Mouse (Mus musculus): ENCODE measurements around the gene Vpreb1. TPM values are rescaled to one million over a fixed set of nuclear protein-coding genes. Genes with fewer than 3 reads are reported as not detected.
A peak's percentile ranks its signal among the peaks of the same experiment; 100 is the strongest.

Vpreb1 gene
- total and polyA plus RNA-seq, 2 experiments from 2014 or later, result 0.95 to 0.97 TPM

GRCm38 (mm10) chr16:16902329-16902728, 31.7 kb upstream of the Vpreb1 start:
- Histone ChIP-seq H3K4me3 (ENCODE audit: low read depth, low read length) (no peak overlapping the region), H3K9ac (no peak overlapping the region), H3K9me3 (ENCODE audit: low read length) (no peaks in the 10 kb centered on the region), H3K27me3 (ENCODE audit: insufficient read depth, low read length) (no peaks in the 10 kb centered on the region), H3K4me2 (ENCODE audit: low read depth) (no peak overlapping the region), H3K27ac (ENCODE audit: low read depth, low read length) (no peak overlapping the region), H3K4me1 (ENCODE audit: insufficient read depth) (peaks cover 8% of the 10 kb centered on the region; the same call in 1 of the 2 replicates), H3K36me3 (ENCODE audit: insufficient read depth) (peaks cover 36% of the 10 kb centered on the region)
- 85% methylated on average over 4 of the region's 4 CpGs for WGBS
- DNase-seq, result no peak
- TF ChIP-seq CTCF (IDR thresholded peaks at IDR 0.05; ENCODE audit: low read depth), result no peak
- no peak for ATAC-seq

- Histone ChIP-seq H3K36me3 (ENCODE audit: insufficient read depth) (peaks cover 10% of the 10 kb centered on the region), H3K27me3 (ENCODE audit: insufficient read depth, low read length) (no peaks in the 10 kb centered on the region), H3K9me3 (ENCODE audit: low read length) (no peaks in the 10 kb centered on the region), H3K4me3 (ENCODE audit: low read depth, low read length) (peak overlapping the region; percentile 68), H3K27ac (ENCODE audit: low read depth, low read length) (peak overlapping the region; percentile 77), H3K9ac (peak overlapping the region; percentile 77), H3K4me2 (ENCODE audit: low read depth) (peak overlapping the region; percentile 81), H3K4me1 (ENCODE audit: insufficient read depth) (peaks cover 13% of the 10 kb centered on the region; the same call in 1 of the 2 replicates)
- TF ChIP-seq CTCF (IDR thresholded peaks at IDR 0.05; ENCODE audit: low read depth), result no peak
- DNase-seq (no peak), ATAC-seq (no peak; the same call in 1 of the 2 replicates)
- 22% methylated on average over 10 of the region's 10 CpGs for WGBS
Measured at GRCm38 (mm10) chr16:16897056-16897584, 26.5 kb upstream of the Vpreb1 start.

GRCm38 (mm10) chr16:16896382-16897055, 25.9 kb upstream of the Vpreb1 start, which contains the start of gene Ppm1f:
Ppm1f (plus strand) TSS chr16:16896469.
- H3K36me3 ChIP-seq (ENCODE audit: insufficient read depth), result peaks cover 15% of the 10 kb centered on the region
- peaks cover 13% of the 10 kb centered on the region; the same call in 1 of the 2 replicates for H3K4me1 ChIP-seq (ENCODE audit: insufficient read depth)
- H3K4me3 ChIP-seq (ENCODE audit: low read depth, low read length), result peak within 1 kb of the TSS; percentile 68
- peak; percentile 96 for ATAC-seq
- H3K9ac ChIP-seq, result peak within 1 kb of the TSS; percentile 77
- peak; percentile 97 for DNase-seq
- H3K27ac ChIP-seq (ENCODE audit: low read depth, low read length), result peak within 1 kb of the TSS; percentile 77
- H3K4me2 ChIP-seq (ENCODE audit: low read depth), result peak within 1 kb of the TSS; percentile 81
- under 1% methylated on average over 29 of the region's 29 CpGs for WGBS
- no peaks in the 10 kb centered on the region for H3K27me3 ChIP-seq (ENCODE audit: insufficient read depth, low read length)
- H3K9me3 ChIP-seq (ENCODE audit: low read length), result no peaks in the 10 kb centered on the region
- TF ChIP-seq CTCF (IDR thresholded peaks at IDR 0.05; ENCODE audit: low read depth), result peak; percentile 98

GRCm38 (mm10) chr16:16896015-16896381, 25.4 kb upstream of the Vpreb1 start:
- peak; percentile 54; the same call in 1 of the 2 replicates for ATAC-seq
- Histone ChIP-seq H3K4me1 (ENCODE audit: insufficient read depth) (peaks cover 13% of the 10 kb centered on the region; the same call in 1 of the 2 replicates), H3K4me3 (ENCODE audit: low read depth, low read length) (peak overlapping the region; percentile 68; the same call in 1 of the 2 replicates), H3K27me3 (ENCODE audit: insufficient read depth, low read length) (no peaks in the 10 kb centered on the region), H3K9me3 (ENCODE audit: low read length) (no peaks in the 10 kb centered on the region), H3K4me2 (ENCODE audit: low read depth) (peak overlapping the region; percentile 81; the same call in 1 of the 2 replicates), H3K36me3 (ENCODE audit: insufficient read depth) (peaks cover 20% of the 10 kb centered on the region), H3K27ac (ENCODE audit: low read depth, low read length) (peak overlapping the region; percentile 57; the same call in 1 of the 2 replicates), H3K9ac (peak overlapping the region; percentile 77; the same call in 1 of the 2 replicates)
- WGBS, result 20% methylated on average over 4 of the region's 4 CpGs
- no peak for TF ChIP-seq CTCF (IDR thresholded peaks at IDR 0.05; ENCODE audit: low read depth)
- no peak for DNase-seq

GRCm38 (mm10) chr16:16892366-16892765, 21.7 kb upstream of the Vpreb1 start:
- Histone ChIP-seq H3K27ac (ENCODE audit: low read depth, low read length) (no peak overlapping the region), H3K27me3 (ENCODE audit: insufficient read depth, low read length) (no peaks in the 10 kb centered on the region), H3K4me2 (ENCODE audit: low read depth) (no peak overlapping the region), H3K9ac (no peak overlapping the region), H3K9me3 (ENCODE audit: low read length) (no peaks in the 10 kb centered on the region), H3K4me3 (ENCODE audit: low read depth, low read length) (no peak overlapping the region), H3K36me3 (ENCODE audit: insufficient read depth) (peaks cover 56% of the 10 kb centered on the region), H3K4me1 (ENCODE audit: insufficient read depth) (peaks cover 5% of the 10 kb centered on the region; the same call in 1 of the 2 replicates)
- no peak for TF ChIP-seq CTCF (IDR thresholded peaks at IDR 0.05; ENCODE audit: low read depth)
- DNase-seq, result no peak
- ATAC-seq, result no peak
- 93% methylated on average over 7 of the region's 7 CpGs for WGBS

GRCm38 (mm10) chr16:16888341-16888740, 17.7 kb upstream of the Vpreb1 start:
- H3K36me3 ChIP-seq (ENCODE audit: insufficient read depth), result peaks cover 93% of the 10 kb centered on the region
- H3K9ac ChIP-seq, result no peak overlapping the region
- no peak overlapping the region for H3K27ac ChIP-seq (ENCODE audit: low read depth, low read length)
- DNase-seq, result no peak
- TF ChIP-seq CTCF (IDR thresholded peaks at IDR 0.05; ENCODE audit: low read depth), result no peak
- no peaks in the 10 kb centered on the region for H3K4me1 ChIP-seq (ENCODE audit: insufficient read depth)
- no peaks in the 10 kb centered on the region for H3K27me3 ChIP-seq (ENCODE audit: insufficient read depth, low read length)
- ATAC-seq, result no peak
- WGBS, result 94% methylated on average over 1 of the region's 1 CpGs
- H3K4me2 ChIP-seq (ENCODE audit: low read depth), result no peak overlapping the region
- H3K9me3 ChIP-seq (ENCODE audit: low read length), result no peaks in the 10 kb centered on the region
- no peak overlapping the region for H3K4me3 ChIP-seq (ENCODE audit: low read depth, low read length)

GRCm38 (mm10) chr16:16879025-16879424, 8.4 kb upstream of the Vpreb1 start:
- Histone ChIP-seq H3K9ac (no peak overlapping the region), H3K4me1 (ENCODE audit: insufficient read depth) (no peaks in the 10 kb centered on the region), H3K4me2 (ENCODE audit: low read depth) (no peak overlapping the region), H3K36me3 (ENCODE audit: insufficient read depth) (peaks cover 77% of the 10 kb centered on the region), H3K4me3 (ENCODE audit: low read depth, low read length) (no peak overlapping the region), H3K9me3 (ENCODE audit: low read length) (0 out of 2 replicates have a peak, but pooled peaks cover 6% of the 10 kb centered on the region), H3K27ac (ENCODE audit: low read depth, low read length) (no peak overlapping the region), H3K27me3 (ENCODE audit: insufficient read depth, low read length) (no peaks in the 10 kb centered on the region)
- DNase-seq (no peak), ATAC-seq (no peak)
- no peak for TF ChIP-seq CTCF (IDR thresholded peaks at IDR 0.05; ENCODE audit: low read depth)
- WGBS, result 92% methylated on average over 5 of the region's 5 CpGs
